Mouse (Mus musculus): ENCODE data around the gene 2010003K11Rik. TPM values are rescaled to one million over a fixed set of nuclear protein-coding genes. Genes with fewer than 3 reads are reported as not detected.
A peak's percentile ranks its signal among the peaks of the same experiment; 100 is the strongest.
"Not testable (repeated sequence)": the region's sequence is repeated elsewhere in the genome, so short reads cannot be mapped to it uniquely, and the experiment has no call there.

Gene 2010003K11Rik
- polyA plus RNA-seq, 1 experiment: 0.26 TPM

GRCm38 (mm10) chr19:4468363-4468762 is 30.0 kb downstream of the 2010003K11Rik start:
- no peaks in the 10 kb centered on the region for H3K36me3 ChIP-seq (replicated peaks; ENCODE audit: low read length)
- no peak for TF ChIP-seq GATA1 (IDR thresholded peaks at IDR 0.05; ENCODE audit: borderline replicate concordance, low read length)
- no peak for TF ChIP-seq FLI1 (IDR thresholded peaks at IDR 0.05; ENCODE audit: low read length)
- peaks cover 14% of the 10 kb centered on the region for H3K4me1 ChIP-seq
- H3K4me3 ChIP-seq (replicated peaks): no peak overlapping the region
- H3K27me3 ChIP-seq (replicated peaks): peaks cover 95% of the 10 kb centered on the region
- peaks cover 3% of the 10 kb centered on the region; the same call in 1 of the 2 replicates for H3K9me3 ChIP-seq

DNA sequence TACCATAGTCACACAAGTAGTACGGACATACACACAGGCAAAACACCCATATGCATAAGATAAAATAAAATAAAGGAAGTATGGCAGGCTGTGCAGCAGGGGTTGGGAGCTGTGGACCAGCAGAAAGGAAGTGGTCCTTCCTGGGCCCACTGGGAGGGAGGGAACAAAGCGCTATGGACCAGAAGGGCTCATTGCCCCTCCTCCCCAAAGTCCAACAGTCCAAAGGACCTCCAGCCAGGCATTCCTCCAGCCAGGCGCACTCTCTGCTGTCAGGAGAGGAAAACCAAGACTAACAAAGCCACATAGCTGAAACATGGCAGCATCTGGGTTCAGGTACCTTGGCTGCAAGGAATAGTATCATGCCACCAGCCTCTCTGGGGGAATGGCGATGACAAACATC is 33.7 kb downstream of the 2010003K11Rik start:
- Histone ChIP-seq H3K9me3 (peaks cover 3% of the 10 kb centered on the region; the same call in 1 of the 2 replicates), H3K36me3 (replicated peaks; ENCODE audit: low read length) (no peaks in the 10 kb centered on the region), H3K27me3 (replicated peaks) (peaks cover 90% of the 10 kb centered on the region), H3K4me3 (replicated peaks) (no peak overlapping the region), H3K4me1 (peaks cover 22% of the 10 kb centered on the region)
- TF ChIP-seq FLI1 (IDR thresholded peaks at IDR 0.05; ENCODE audit: low read length) (no peak), GATA1 (IDR thresholded peaks at IDR 0.05; ENCODE audit: borderline replicate concordance, low read length) (no peak)

DNA sequence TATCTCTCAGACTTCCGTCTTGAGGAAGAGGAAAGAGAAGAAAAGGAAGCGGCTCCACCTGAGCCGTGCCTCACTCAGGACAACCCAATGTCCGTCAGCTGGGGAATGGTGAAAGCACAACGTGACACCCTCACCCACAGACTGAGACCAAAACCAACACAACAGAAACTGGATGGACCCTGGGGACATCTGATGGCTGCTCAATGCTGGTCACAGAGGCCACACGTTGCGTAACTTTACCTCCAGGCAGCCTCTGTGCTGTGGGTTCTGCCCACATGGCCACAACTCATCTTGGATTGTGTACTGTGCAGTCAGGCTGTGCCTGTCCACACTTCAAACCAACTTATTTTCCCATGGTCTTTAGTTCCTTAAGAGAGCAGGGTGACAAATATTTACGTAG is 36.4 kb downstream of the 2010003K11Rik start:
- H3K4me3 ChIP-seq (replicated peaks): no peak overlapping the region
- peaks cover 3% of the 10 kb centered on the region; the same call in 1 of the 2 replicates for H3K9me3 ChIP-seq
- H3K27me3 ChIP-seq (replicated peaks): peaks cover 86% of the 10 kb centered on the region
- no peaks in the 10 kb centered on the region for H3K36me3 ChIP-seq (replicated peaks; ENCODE audit: low read length)
- H3K4me1 ChIP-seq: peaks cover 30% of the 10 kb centered on the region
- TF ChIP-seq FLI1 (IDR thresholded peaks at IDR 0.05; ENCODE audit: low read length): no peak
- TF ChIP-seq GATA1 (IDR thresholded peaks at IDR 0.05; ENCODE audit: borderline replicate concordance, low read length): no peak

- TF ChIP-seq GATA1 (IDR thresholded peaks at IDR 0.05; ENCODE audit: borderline replicate concordance, low read length) (no peak), FLI1 (IDR thresholded peaks at IDR 0.05; ENCODE audit: low read length) (no peak)
- Histone ChIP-seq H3K36me3 (replicated peaks; ENCODE audit: low read length) (no peaks in the 10 kb centered on the region), H3K9me3 (no peaks in the 10 kb centered on the region), H3K4me1 (peaks cover 33% of the 10 kb centered on the region), H3K27me3 (replicated peaks) (peaks cover 86% of the 10 kb centered on the region), H3K4me3 (replicated peaks) (peak overlapping the region; percentile 50)
Observed at GRCm38 (mm10) chr19:4456227-4456626, 42.2 kb downstream of the 2010003K11Rik start.

- no peaks in the 10 kb centered on the region for H3K36me3 ChIP-seq (replicated peaks; ENCODE audit: low read length)
- no peak for TF ChIP-seq FLI1 (IDR thresholded peaks at IDR 0.05; ENCODE audit: low read length)
- TF ChIP-seq GATA1 (IDR thresholded peaks at IDR 0.05; ENCODE audit: borderline replicate concordance, low read length): no peak
- H3K4me3 ChIP-seq (replicated peaks): peak overlapping the region; percentile 24
- peaks cover 86% of the 10 kb centered on the region for H3K27me3 ChIP-seq (replicated peaks)
- no peaks in the 10 kb centered on the region for H3K9me3 ChIP-seq
- H3K4me1 ChIP-seq: peaks cover 36% of the 10 kb centered on the region
Observed at GRCm38 (mm10) chr19:4455071-4455800, 43.1 kb downstream of the 2010003K11Rik start.

DNA sequence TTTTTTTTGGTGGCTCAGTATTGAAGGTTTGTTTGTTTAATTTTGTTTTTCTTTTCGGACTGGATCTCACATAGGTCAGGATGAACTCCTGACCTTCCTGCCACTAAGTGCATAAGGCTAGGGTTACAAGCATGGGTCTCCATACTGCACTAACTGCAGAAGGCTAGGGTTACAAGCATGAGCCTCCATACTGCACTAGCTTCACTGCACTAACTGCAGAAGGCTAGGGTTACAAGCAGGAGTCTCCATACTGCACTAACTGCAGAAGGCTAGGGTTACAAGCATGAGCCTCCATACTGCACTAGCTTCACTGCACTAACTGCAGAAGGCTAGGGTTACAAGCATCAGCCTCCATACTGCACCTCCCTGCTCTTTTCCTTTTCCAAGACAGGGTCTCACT is 44.3 kb downstream of the 2010003K11Rik start:
- not testable (repeated sequence) for H3K4me3 ChIP-seq (replicated peaks); H3K9me3 ChIP-seq; H3K36me3 ChIP-seq (replicated peaks; ENCODE audit: low read length)
- peaks cover 36% of the 10 kb centered on the region for H3K4me1 ChIP-seq
- H3K27me3 ChIP-seq (replicated peaks): peaks cover 86% of the 10 kb centered on the region

DNA sequence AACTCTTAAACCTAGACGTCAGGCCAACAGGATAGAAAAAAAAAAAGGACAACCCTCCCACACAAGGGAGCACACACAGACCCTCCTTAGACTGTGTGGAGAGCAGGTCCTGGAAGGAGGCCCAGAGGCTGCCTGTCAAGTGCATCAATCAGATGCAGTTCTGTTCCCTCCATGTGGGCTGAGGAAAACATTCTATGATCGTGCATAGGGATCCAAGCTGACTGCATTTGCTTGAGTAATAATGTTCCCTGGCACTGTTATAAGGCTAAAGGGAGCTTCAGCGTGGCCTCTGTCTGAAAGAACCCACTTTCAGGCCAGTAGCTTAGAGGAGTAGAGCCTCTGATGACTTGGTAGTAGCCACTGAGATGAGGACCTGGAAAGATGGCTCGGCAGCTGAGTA is 45.9 kb downstream of the 2010003K11Rik start:
- Histone ChIP-seq H3K36me3 (replicated peaks; ENCODE audit: low read length) (no peaks in the 10 kb centered on the region), H3K4me1 (peaks cover 32% of the 10 kb centered on the region), H3K4me3 (replicated peaks) (no peak overlapping the region), H3K9me3 (no peaks in the 10 kb centered on the region), H3K27me3 (replicated peaks) (peaks cover 81% of the 10 kb centered on the region)
- TF ChIP-seq GATA1 (IDR thresholded peaks at IDR 0.05; ENCODE audit: borderline replicate concordance, low read length) (no peak), FLI1 (IDR thresholded peaks at IDR 0.05; ENCODE audit: low read length) (no peak)

DNA sequence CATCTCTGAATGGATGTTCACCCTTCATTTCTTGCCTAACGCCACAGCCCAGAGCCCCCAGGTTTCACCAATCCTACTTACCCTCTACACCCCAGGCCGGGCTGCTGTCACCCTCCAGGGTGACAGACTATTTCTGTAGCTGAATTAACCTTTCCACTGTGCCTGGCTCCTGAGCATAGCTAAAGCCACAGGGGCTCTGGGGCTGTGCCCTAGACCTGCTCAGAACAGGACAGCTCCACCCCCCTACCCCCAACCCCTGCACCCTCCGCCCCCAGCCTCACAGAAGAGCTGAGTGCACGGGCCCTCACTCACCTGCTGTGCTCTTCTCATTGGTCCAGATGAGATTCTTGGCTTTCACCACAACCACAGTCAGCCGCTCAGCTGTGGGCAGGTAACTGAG is 46.4 kb downstream of the 2010003K11Rik start:
- H3K9me3 ChIP-seq: no peaks in the 10 kb centered on the region
- H3K4me3 ChIP-seq (replicated peaks): no peak overlapping the region
- peaks cover 81% of the 10 kb centered on the region for H3K27me3 ChIP-seq (replicated peaks)
- no peak for TF ChIP-seq GATA1 (IDR thresholded peaks at IDR 0.05; ENCODE audit: borderline replicate concordance, low read length)
- TF ChIP-seq FLI1 (IDR thresholded peaks at IDR 0.05; ENCODE audit: low read length): no peak
- peaks cover 28% of the 10 kb centered on the region for H3K4me1 ChIP-seq
- no peaks in the 10 kb centered on the region for H3K36me3 ChIP-seq (replicated peaks; ENCODE audit: low read length)

DNA sequence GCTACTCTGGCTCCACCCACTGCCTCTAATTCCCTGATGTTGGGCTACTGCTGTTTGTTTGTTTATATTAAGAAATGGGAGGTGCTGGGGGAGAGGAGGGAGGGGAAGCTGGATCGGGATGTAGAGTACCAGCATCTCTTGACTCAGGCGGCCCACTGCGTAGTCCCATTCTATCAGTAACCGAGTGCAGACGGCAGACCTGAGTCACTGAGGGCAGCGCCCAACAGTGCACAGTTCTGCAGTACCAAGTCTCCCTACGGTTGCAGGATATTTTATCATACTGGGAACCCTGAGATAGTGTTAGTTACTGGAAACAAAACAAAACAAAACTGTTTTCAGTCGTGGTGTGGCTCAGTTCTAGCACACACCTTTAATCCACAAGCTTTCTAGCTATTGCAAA is 47.3 kb downstream of the 2010003K11Rik start:
- H3K36me3 ChIP-seq (replicated peaks; ENCODE audit: low read length): no peaks in the 10 kb centered on the region
- H3K9me3 ChIP-seq: no peaks in the 10 kb centered on the region
- peaks cover 79% of the 10 kb centered on the region for H3K27me3 ChIP-seq (replicated peaks)
- peaks cover 20% of the 10 kb centered on the region for H3K4me1 ChIP-seq
- TF ChIP-seq GATA1 (IDR thresholded peaks at IDR 0.05; ENCODE audit: borderline replicate concordance, low read length): no peak
- no peak for TF ChIP-seq FLI1 (IDR thresholded peaks at IDR 0.05; ENCODE audit: low read length)
- no peak overlapping the region for H3K4me3 ChIP-seq (replicated peaks)

- peaks cover 79% of the 10 kb centered on the region for H3K27me3 ChIP-seq (replicated peaks)
- no peak overlapping the region for H3K4me3 ChIP-seq (replicated peaks)
- peaks cover 15% of the 10 kb centered on the region for H3K4me1 ChIP-seq
- no peaks in the 10 kb centered on the region for H3K9me3 ChIP-seq
- H3K36me3 ChIP-seq (replicated peaks; ENCODE audit: low read length): no peaks in the 10 kb centered on the region
- TF ChIP-seq FLI1 (IDR thresholded peaks at IDR 0.05; ENCODE audit: low read length): no peak
- TF ChIP-seq GATA1 (IDR thresholded peaks at IDR 0.05; ENCODE audit: borderline replicate concordance, low read length): no peak
Observed at GRCm38 (mm10) chr19:4450666-4451065, 47.7 kb downstream of the 2010003K11Rik start.

Data from megakaryocyte, embryonic 14.5 days (primary cell).